Mouse (Mus musculus): ENCODE data around the gene Rab1a. TPM values are rescaled to one million over a fixed set of nuclear protein-coding genes. Genes with fewer than 3 reads are reported as not detected.
"Not testable (repeated sequence)": the region's sequence is repeated elsewhere in the genome, so short reads cannot be mapped to it uniquely, and the experiment has no call there.

Rab1a gene
- polyA plus RNA-seq, 1 experiment from 2014 or later = 289 TPM

GRCm38 (mm10) chr11:20207589-20207988, 6.4 kb downstream of the Rab1a start:
- H3K9ac ChIP-seq (replicated peaks; ENCODE audit: low read length) = no peak overlapping the region
- WGBS = 86% methylated on average over 2 of the region's 2 CpGs
- H3K36me3 ChIP-seq (ENCODE audit: control insufficient read depth, insufficient read depth, low read length) = no peaks in the 10 kb centered on the region
- no peak for ATAC-seq (ENCODE audit: low FRiP score, low TSS enrichment)
- DNase-seq = no peak
- no peak overlapping the region for H3K4me2 ChIP-seq (ENCODE audit: low read length)
- no peaks in the 10 kb centered on the region for H3K27me3 ChIP-seq (ENCODE audit: control insufficient read depth, insufficient read depth, low read length)
- H3K9me3 ChIP-seq (ENCODE audit: control insufficient read depth, low read length) = no peaks in the 10 kb centered on the region
- H3K4me3 ChIP-seq (replicated peaks; ENCODE audit: low read depth, low read length) = no peak overlapping the region
- no peak overlapping the region for H3K27ac ChIP-seq (replicated peaks; ENCODE audit: low read depth, low read length)
- H3K4me1 ChIP-seq (ENCODE audit: control insufficient read depth, insufficient read depth, low read length) = peaks cover 29% of the 10 kb centered on the region

- H3K27ac ChIP-seq (replicated peaks; ENCODE audit: low read depth, low read length) = no peak overlapping the region
- 0 out of 2 replicates have a peak, but pooled peaks cover 12% of the 10 kb centered on the region for H3K4me1 ChIP-seq (ENCODE audit: control insufficient read depth, insufficient read depth, low read length)
- no peaks in the 10 kb centered on the region for H3K9me3 ChIP-seq (ENCODE audit: control insufficient read depth, low read length)
- no peak for DNase-seq
- H3K36me3 ChIP-seq (ENCODE audit: control insufficient read depth, insufficient read depth, low read length) = peaks cover 8% of the 10 kb centered on the region
- WGBS = 86% methylated on average over 2 of the region's 2 CpGs
- no peak overlapping the region for H3K4me3 ChIP-seq (replicated peaks; ENCODE audit: low read depth, low read length)
- H3K27me3 ChIP-seq (ENCODE audit: control insufficient read depth, insufficient read depth, low read length) = no peaks in the 10 kb centered on the region
- H3K4me2 ChIP-seq (ENCODE audit: low read length) = no peak overlapping the region
- no peak for ATAC-seq (ENCODE audit: low FRiP score, low TSS enrichment)
- H3K9ac ChIP-seq (replicated peaks; ENCODE audit: low read length) = no peak overlapping the region
Measured at GRCm38 (mm10) chr11:20211838-20212237, 10.6 kb downstream of the Rab1a start.

- Histone ChIP-seq H3K27ac (replicated peaks; ENCODE audit: low read depth, low read length) (no peak overlapping the region), H3K27me3 (ENCODE audit: control insufficient read depth, insufficient read depth, low read length) (no peaks in the 10 kb centered on the region), H3K36me3 (ENCODE audit: control insufficient read depth, insufficient read depth, low read length) (peaks cover 34% of the 10 kb centered on the region), H3K9ac (replicated peaks; ENCODE audit: low read length) (no peak overlapping the region), H3K4me1 (ENCODE audit: control insufficient read depth, insufficient read depth, low read length) (0 out of 2 replicates have a peak, but pooled peaks cover 12% of the 10 kb centered on the region), H3K4me3 (replicated peaks; ENCODE audit: low read depth, low read length) (no peak overlapping the region), H3K9me3 (ENCODE audit: control insufficient read depth, low read length) (no peaks in the 10 kb centered on the region), H3K4me2 (ENCODE audit: low read length) (no peak overlapping the region)
- DNase-seq (no peak), ATAC-seq (ENCODE audit: low FRiP score, low TSS enrichment) (no peak)
- WGBS = 94% methylated on average over 1 of the region's 1 CpGs
Measured at GRCm38 (mm10) chr11:20214779-20215178, 13.5 kb downstream of the Rab1a start.

GRCm38 (mm10) chr11:20216415-20216814, 15.2 kb downstream of the Rab1a start:
- Histone ChIP-seq H3K4me1 (ENCODE audit: control insufficient read depth, insufficient read depth, low read length) (0 out of 2 replicates have a peak, but pooled peaks cover 4% of the 10 kb centered on the region), H3K9me3 (ENCODE audit: control insufficient read depth, low read length) (no peaks in the 10 kb centered on the region), H3K27ac (replicated peaks; ENCODE audit: low read depth, low read length) (no peak overlapping the region), H3K36me3 (ENCODE audit: control insufficient read depth, insufficient read depth, low read length) (peaks cover 41% of the 10 kb centered on the region), H3K4me3 (replicated peaks; ENCODE audit: low read depth, low read length) (no peak overlapping the region), H3K27me3 (ENCODE audit: control insufficient read depth, insufficient read depth, low read length) (no peaks in the 10 kb centered on the region), H3K9ac (replicated peaks; ENCODE audit: low read length) (no peak overlapping the region), H3K4me2 (ENCODE audit: low read length) (no peak overlapping the region)
- ATAC-seq (ENCODE audit: low FRiP score, low TSS enrichment) = no peak
- DNase-seq = no peak
- 90% methylated on average over 4 of the region's 4 CpGs for WGBS

- ATAC-seq (ENCODE audit: low FRiP score, low TSS enrichment) (no peak), DNase-seq (no peak)
- WGBS = 97% methylated on average over 1 of the region's 1 CpGs
- 0 out of 2 replicates have a peak, but pooled peaks cover 3% of the 10 kb centered on the region for H3K4me1 ChIP-seq (ENCODE audit: control insufficient read depth, insufficient read depth, low read length)
- H3K27me3 ChIP-seq (ENCODE audit: control insufficient read depth, insufficient read depth, low read length) = no peaks in the 10 kb centered on the region
- peaks cover 42% of the 10 kb centered on the region for H3K36me3 ChIP-seq (ENCODE audit: control insufficient read depth, insufficient read depth, low read length)
- H3K9ac ChIP-seq (replicated peaks; ENCODE audit: low read length) = no peak overlapping the region
- no peak overlapping the region for H3K27ac ChIP-seq (replicated peaks; ENCODE audit: low read depth, low read length)
- no peaks in the 10 kb centered on the region for H3K9me3 ChIP-seq (ENCODE audit: control insufficient read depth, low read length)
- no peak overlapping the region for H3K4me3 ChIP-seq (replicated peaks; ENCODE audit: low read depth, low read length)
- no peak overlapping the region for H3K4me2 ChIP-seq (ENCODE audit: low read length)
Measured at GRCm38 (mm10) chr11:20217227-20217626, 16.0 kb downstream of the Rab1a start.

GRCm38 (mm10) chr11:20221671-20222070, 20.4 kb downstream of the Rab1a start:
- not testable (repeated sequence) for ATAC-seq (ENCODE audit: low FRiP score, low TSS enrichment)

GRCm38 (mm10) chr11:20224196-20224595, 23.0 kb downstream of the Rab1a start:
- no peak overlapping the region for H3K9ac ChIP-seq (replicated peaks; ENCODE audit: low read length)
- DNase-seq (no peak), ATAC-seq (ENCODE audit: low FRiP score, low TSS enrichment) (no peak)
- no peak overlapping the region for H3K27ac ChIP-seq (replicated peaks; ENCODE audit: low read depth, low read length)
- no peak overlapping the region for H3K4me3 ChIP-seq (replicated peaks; ENCODE audit: low read depth, low read length)
- H3K27me3 ChIP-seq (ENCODE audit: control insufficient read depth, insufficient read depth, low read length) = no peaks in the 10 kb centered on the region
- H3K4me1 ChIP-seq (ENCODE audit: control insufficient read depth, insufficient read depth, low read length) = no peaks in the 10 kb centered on the region
- no peaks in the 10 kb centered on the region for H3K9me3 ChIP-seq (ENCODE audit: control insufficient read depth, low read length)
- WGBS = 85% methylated on average over 6 of the region's 6 CpGs
- no peak overlapping the region for H3K4me2 ChIP-seq (ENCODE audit: low read length)
- peaks cover 66% of the 10 kb centered on the region for H3K36me3 ChIP-seq (ENCODE audit: control insufficient read depth, insufficient read depth, low read length)

More at GRCm38 (mm10) chr11:20221671-20222070, 20.4 kb downstream of the Rab1a start:
- H3K4me3 ChIP-seq (replicated peaks; ENCODE audit: low read depth, low read length); H3K4me1 ChIP-seq (ENCODE audit: control insufficient read depth, insufficient read depth, low read length); H3K4me2 ChIP-seq (ENCODE audit: low read length); H3K27me3 ChIP-seq (ENCODE audit: control insufficient read depth, insufficient read depth, low read length); DNase-seq; H3K27ac ChIP-seq (replicated peaks; ENCODE audit: low read depth, low read length); H3K9me3 ChIP-seq (ENCODE audit: control insufficient read depth, low read length); H3K9ac ChIP-seq (replicated peaks; ENCODE audit: low read length): not testable (repeated sequence)
- 83% methylated on average over 1 of the region's 1 CpGs for WGBS
- peaks cover 70% of the 10 kb centered on the region for H3K36me3 ChIP-seq (ENCODE audit: control insufficient read depth, insufficient read depth, low read length)

GRCm38 (mm10) chr11:20225938-20226337, 24.7 kb downstream of the Rab1a start:
- no peak for ATAC-seq (ENCODE audit: low FRiP score, low TSS enrichment)

GRCm38 (mm10) chr11:20228666-20229065, 27.4 kb downstream of the Rab1a start:
- Histone ChIP-seq H3K27ac (replicated peaks; ENCODE audit: low read depth, low read length) (no peak overlapping the region), H3K9me3 (ENCODE audit: control insufficient read depth, low read length) (no peaks in the 10 kb centered on the region), H3K27me3 (ENCODE audit: control insufficient read depth, insufficient read depth, low read length) (no peaks in the 10 kb centered on the region), H3K9ac (replicated peaks; ENCODE audit: low read length) (no peak overlapping the region), H3K36me3 (ENCODE audit: control insufficient read depth, insufficient read depth, low read length) (peaks cover 80% of the 10 kb centered on the region), H3K4me2 (ENCODE audit: low read length) (no peak overlapping the region), H3K4me3 (replicated peaks; ENCODE audit: low read depth, low read length) (no peak overlapping the region), H3K4me1 (ENCODE audit: control insufficient read depth, insufficient read depth, low read length) (no peaks in the 10 kb centered on the region)
- no peak for DNase-seq
- WGBS = 89% methylated on average over 5 of the region's 5 CpGs
- ATAC-seq (ENCODE audit: low FRiP score, low TSS enrichment) = no peak

More at GRCm38 (mm10) chr11:20225938-20226337, 24.7 kb downstream of the Rab1a start:
- Histone ChIP-seq H3K9me3 (ENCODE audit: control insufficient read depth, low read length) (no peaks in the 10 kb centered on the region), H3K4me3 (replicated peaks; ENCODE audit: low read depth, low read length) (no peak overlapping the region), H3K4me2 (ENCODE audit: low read length) (no peak overlapping the region), H3K27me3 (ENCODE audit: control insufficient read depth, insufficient read depth, low read length) (no peaks in the 10 kb centered on the region), H3K36me3 (ENCODE audit: control insufficient read depth, insufficient read depth, low read length) (peaks cover 76% of the 10 kb centered on the region), H3K9ac (replicated peaks; ENCODE audit: low read length) (no peak overlapping the region), H3K4me1 (ENCODE audit: control insufficient read depth, insufficient read depth, low read length) (no peaks in the 10 kb centered on the region), H3K27ac (replicated peaks; ENCODE audit: low read depth, low read length) (no peak overlapping the region)
- no peak for DNase-seq
- 98% methylated on average over 4 of the region's 4 CpGs for WGBS
